Mouse (Mus musculus) spleen, adult 2 months (tissue): ENCODE results near the gene Myof.

Experiments used
- CTCF ChIP-seq: fragments of 200-500 bp; IDR thresholded peaks from 2 replicates; pipeline ENCODE4 v1.5.1; 2011; ENCODE audit warnings: mild to moderate bottlenecking, inconsistent platforms; ENCODE audit not compliant: insufficient read depth, insufficient read length, insufficient replicate concordance; ENCODE audit errors: extremely low read depth
- POLR2A ChIP-seq: fragments of 200-500 bp; IDR thresholded peaks from 2 replicates; pipeline ENCODE4 v1.6.1; 2011; ENCODE audit warnings: low read depth, low read length, inconsistent platforms

GRCm38 (mm10) chr19:37918515-37918932, 124.9 kb downstream of the Myof start:
- TF ChIP-seq CTCF, result no peak
- TF ChIP-seq POLR2A, result no peak
